Mouse (Mus musculus): ENCODE data around the gene Efcab9. TPM values are rescaled to one million over a fixed set of nuclear protein-coding genes. Genes with fewer than 3 reads are reported as not detected.

Gene Efcab9
- polyA plus RNA-seq, 1 experiment, result not detected

GRCm38 (mm10) chr11:32539717-32540116, 7.8 kb upstream of the Efcab9 start:
- WGBS, result 85% methylated on average over 7 of the region's 7 CpGs
- no peak overlapping the region for H3K4me3 ChIP-seq (replicated peaks; ENCODE audit: control insufficient read depth, low read depth, low read length)
- TF ChIP-seq CTCF (IDR thresholded peaks at IDR 0.05; ENCODE audit: control insufficient read depth, insufficient read depth, low read length), result no peak
- TF ChIP-seq POLR2A (IDR thresholded peaks at IDR 0.05; ENCODE audit: borderline replicate concordance, control insufficient read depth, low read depth, low read length), result no peak
- no peak overlapping the region for H3K27ac ChIP-seq (ENCODE audit: control insufficient read depth, insufficient read depth, low read depth, low read length, poor library complexity)
- H3K4me1 ChIP-seq (ENCODE audit: control insufficient read depth, insufficient read depth, low read length), result peaks cover 34% of the 10 kb centered on the region

GRCm38 (mm10) chr11:32538846-32539245, 7.0 kb upstream of the Efcab9 start:
- 33% methylated on average over 4 of the region's 4 CpGs for WGBS
- no peak overlapping the region for H3K4me3 ChIP-seq (replicated peaks; ENCODE audit: control insufficient read depth, low read depth, low read length)
- TF ChIP-seq POLR2A (IDR thresholded peaks at IDR 0.05; ENCODE audit: borderline replicate concordance, control insufficient read depth, low read depth, low read length), result no peak
- no peak for TF ChIP-seq CTCF (IDR thresholded peaks at IDR 0.05; ENCODE audit: control insufficient read depth, insufficient read depth, low read length)
- H3K4me1 ChIP-seq (ENCODE audit: control insufficient read depth, insufficient read depth, low read length), result peaks cover 30% of the 10 kb centered on the region
- peak overlapping the region; percentile 76 for H3K27ac ChIP-seq (ENCODE audit: control insufficient read depth, insufficient read depth, low read depth, low read length, poor library complexity)

GRCm38 (mm10) chr11:32538435-32538834, 6.6 kb upstream of the Efcab9 start:
- Histone ChIP-seq H3K4me3 (replicated peaks; ENCODE audit: control insufficient read depth, low read depth, low read length) (peak overlapping the region; percentile 15), H3K27ac (ENCODE audit: control insufficient read depth, insufficient read depth, low read depth, low read length, poor library complexity) (peak overlapping the region; percentile 76), H3K4me1 (ENCODE audit: control insufficient read depth, insufficient read depth, low read length) (peaks cover 28% of the 10 kb centered on the region)
- 38% methylated on average over 6 of the region's 6 CpGs for WGBS
- TF ChIP-seq POLR2A (IDR thresholded peaks at IDR 0.05; ENCODE audit: borderline replicate concordance, control insufficient read depth, low read depth, low read length) (no peak), CTCF (IDR thresholded peaks at IDR 0.05; ENCODE audit: control insufficient read depth, insufficient read depth, low read length) (no peak)

GRCm38 (mm10) chr11:32536954-32537353, 5.1 kb upstream of the Efcab9 start:
- H3K4me1 ChIP-seq (ENCODE audit: control insufficient read depth, insufficient read depth, low read length), result peaks cover 23% of the 10 kb centered on the region
- no peak overlapping the region for H3K4me3 ChIP-seq (replicated peaks; ENCODE audit: control insufficient read depth, low read depth, low read length)
- WGBS, result 55% methylated on average over 7 of the region's 7 CpGs
- H3K27ac ChIP-seq (ENCODE audit: control insufficient read depth, insufficient read depth, low read depth, low read length, poor library complexity), result peak overlapping the region; percentile 35
- TF ChIP-seq CTCF (IDR thresholded peaks at IDR 0.05; ENCODE audit: control insufficient read depth, insufficient read depth, low read length) (no peak), POLR2A (IDR thresholded peaks at IDR 0.05; ENCODE audit: borderline replicate concordance, control insufficient read depth, low read depth, low read length) (no peak)

- WGBS, result 88% methylated on average over 4 of the region's 4 CpGs
- H3K4me1 ChIP-seq (ENCODE audit: control insufficient read depth, insufficient read depth, low read length), result peaks cover 18% of the 10 kb centered on the region
- no peak overlapping the region for H3K27ac ChIP-seq (ENCODE audit: control insufficient read depth, insufficient read depth, low read depth, low read length, poor library complexity)
- TF ChIP-seq POLR2A (IDR thresholded peaks at IDR 0.05; ENCODE audit: borderline replicate concordance, control insufficient read depth, low read depth, low read length) (no peak), CTCF (IDR thresholded peaks at IDR 0.05; ENCODE audit: control insufficient read depth, insufficient read depth, low read length) (no peak)
- no peak overlapping the region for H3K4me3 ChIP-seq (replicated peaks; ENCODE audit: control insufficient read depth, low read depth, low read length)
These were observed 3.8 kb upstream of the Efcab9 start for GRCm38 (mm10) chr11:32535646-32536045.

- 37% methylated on average over 7 of the region's 7 CpGs for WGBS
- Histone ChIP-seq H3K4me1 (ENCODE audit: control insufficient read depth, insufficient read depth, low read length) (peaks cover 15% of the 10 kb centered on the region), H3K27ac (ENCODE audit: control insufficient read depth, insufficient read depth, low read depth, low read length, poor library complexity) (peak overlapping the region; percentile 32), H3K4me3 (replicated peaks; ENCODE audit: control insufficient read depth, low read depth, low read length) (peak overlapping the region; percentile 83)
- TF ChIP-seq POLR2A (IDR thresholded peaks at IDR 0.05; ENCODE audit: borderline replicate concordance, control insufficient read depth, low read depth, low read length) (no peak), CTCF (IDR thresholded peaks at IDR 0.05; ENCODE audit: control insufficient read depth, insufficient read depth, low read length) (no peak)
These were observed 2.7 kb upstream of the Efcab9 start for GRCm38 (mm10) chr11:32534453-32535075.

- H3K27ac ChIP-seq (ENCODE audit: control insufficient read depth, insufficient read depth, low read depth, low read length, poor library complexity), result peak overlapping the region; percentile 73
- peaks cover 11% of the 10 kb centered on the region for H3K4me1 ChIP-seq (ENCODE audit: control insufficient read depth, insufficient read depth, low read length)
- under 1% methylated on average over 24 of the region's 24 CpGs for WGBS
- peak overlapping the region; percentile 83 for H3K4me3 ChIP-seq (replicated peaks; ENCODE audit: control insufficient read depth, low read depth, low read length)
- TF ChIP-seq POLR2A (IDR thresholded peaks at IDR 0.05; ENCODE audit: borderline replicate concordance, control insufficient read depth, low read depth, low read length) (0 out of 2 replicates have a peak, but pooled peaks have one; percentile 33), CTCF (IDR thresholded peaks at IDR 0.05; ENCODE audit: control insufficient read depth, insufficient read depth, low read length) (no peak; the same call in 1 of the 2 replicates)
These were observed 1.8 kb upstream of the Efcab9 start for GRCm38 (mm10) chr11:32533482-32534261.

- TF ChIP-seq CTCF (IDR thresholded peaks at IDR 0.05; ENCODE audit: control insufficient read depth, insufficient read depth, low read length) (no peak), POLR2A (IDR thresholded peaks at IDR 0.05; ENCODE audit: borderline replicate concordance, control insufficient read depth, low read depth, low read length) (peak; percentile 93)
- under 1% methylated on average over 82 of the region's 82 CpGs for WGBS
- H3K4me1 ChIP-seq (ENCODE audit: control insufficient read depth, insufficient read depth, low read length), result peaks cover 6% of the 10 kb centered on the region
These were observed 1.0 kb upstream of the Efcab9 start, which contains the start of gene Stk10 for GRCm38 (mm10) chr11:32532765-32533481. TSS of gene Stk10 (plus strand) at chr11:32533305.

More at GRCm38 (mm10) chr11:32532765-32533481, 1.0 kb upstream of the Efcab9 start, which contains the start of gene Stk10:
- peak within 1 kb of the TSS; percentile 83 for H3K4me3 ChIP-seq (replicated peaks; ENCODE audit: control insufficient read depth, low read depth, low read length)
- H3K27ac ChIP-seq (ENCODE audit: control insufficient read depth, insufficient read depth, low read depth, low read length, poor library complexity), result peak within 1 kb of the TSS; percentile 73
